Mouse (Mus musculus) neutrophil, adult 5-6 weeks (primary cell): ENCODE measurements at regions not wholly inside any gene's neighbourhood (a gene's known extent, or its start where the extent isn't known, plus 50 kb on each side); places are given as distances from the start of the nearest gene placed in this dataset.
A peak's percentile ranks its signal among the peaks of the same experiment; 100 is the strongest.

Experiments used
- ATAC-seq: fragments of 151-379, 151-347 bp; 2 replicates; pipeline ENCODE4 v1.8.0; 2017; ENCODE audit warnings: mild to moderate bottlenecking, moderate TSS enrichment; ENCODE audit not compliant: insufficient number of reproducible peaks, poor library complexity, low FRiP score, severe bottlenecking; ENCODE audit errors: extremely low read depth

- ATAC-seq = no peak
These were observed 50.3 kb downstream of the Anapc15-ps start for GRCm38 (mm10) chr10:95622879-95623517.

GRCm38 (mm10) chr10:95620796-95621195 lies 52.5 kb downstream of the Anapc15-ps start:
- no peak for ATAC-seq

- ATAC-seq = no peak
These were observed 53.6 kb downstream of the Anapc15-ps start for GRCm38 (mm10) chr10:95619601-95620000.

- no peak for ATAC-seq
These were observed 54.6 kb upstream of the Nudt4 start for GRCm38 (mm10) chr10:95618451-95619079.

- ATAC-seq = 0 out of 2 replicates have a peak, but pooled peaks have one; percentile 35
These were observed 52.9 kb upstream of the Nudt4 start for GRCm38 (mm10) chr10:95616821-95617220.

GRCm38 (mm10) chr10:95615849-95616650 lies 52.1 kb upstream of the Nudt4 start:
- no peak for ATAC-seq
